Mouse (Mus musculus) CH12.LX (cell line): Measurements from ENCODE around the gene Otx2. TPM values are rescaled to one million over a fixed set of nuclear protein-coding genes. Genes with fewer than 3 reads are reported as not detected.

Experiments
- DNase-seq: peaks from one replicate; pipeline ENCODE4 v3.0.0-alpha.2; 2013; ENCODE audit errors: extremely low read depth
- H3K27ac ChIP-seq: 2 replicates; pipeline ENCODE4 v1.5.1; 2012; ENCODE audit warnings: low read depth, mild to moderate bottlenecking, control low read depth, moderate library complexity; ENCODE audit not compliant: insufficient read depth
- H3K27me3 ChIP-seq: replicated peaks from 2 replicates; pipeline ENCODE3; 2012; ENCODE audit warnings: inconsistent platforms
- H3K36me3 ChIP-seq, 2 experiments: replicated peaks in 1 of 2; 2 replicates each; pipeline versions ENCODE3 to v1.6.1; 2012; ENCODE audit warnings: inconsistent platforms in 1 of 2, low read length in 1 of 2, mild to moderate bottlenecking in 1 of 2, mixed read lengths in 1 of 2, moderate library complexity in 1 of 2; ENCODE audit not compliant: control insufficient read depth in 1 of 2, insufficient read depth in 1 of 2
- H3K4me1 ChIP-seq, 2 experiments: 2 replicates each; pipeline ENCODE4 v1.6.1; 2012; ENCODE audit warnings: inconsistent platforms in 1 of 2, moderate library complexity in 1 of 2; ENCODE audit not compliant: insufficient read depth in 2 of 2, control insufficient read depth in 1 of 2
- H3K4me2 ChIP-seq: 2 replicates; pipeline ENCODE4 v1.6.1; 2012; ENCODE audit warnings: low read depth, mild to moderate bottlenecking, control low read depth; ENCODE audit not compliant: poor library complexity, insufficient read depth, severe bottlenecking
- H3K4me3 ChIP-seq, 3 experiments: fragments of 150-350 bp in 1 of 3; sonication (generic) in 1 of 3; replicated peaks in 1 of 3; 2 replicates each; pipeline versions ENCODE3 to v1.5.1; 2011 to 2012; ENCODE audit warnings: low read depth in 2 of 3, low read length in 2 of 3, mild to moderate bottlenecking in 2 of 3, moderate library complexity in 2 of 3, control low read depth in 1 of 3, improper control_type of control experiment in 1 of 3, inconsistent platforms in 1 of 3, mixed read lengths in 1 of 3; ENCODE audit not compliant: poor library complexity in 1 of 3
- H3K79me2 ChIP-seq: replicated peaks from 2 replicates; pipeline ENCODE4 v1.6.1; 2012; ENCODE audit warnings: mild to moderate bottlenecking, moderate library complexity; ENCODE audit not compliant: control insufficient read depth, poor library complexity, insufficient read depth, severe bottlenecking; ENCODE audit errors: extremely low read depth
- H3K9ac ChIP-seq: 2 replicates; pipeline ENCODE4 v1.6.1; 2012; ENCODE audit warnings: low read depth, mild to moderate bottlenecking, control low read depth, moderate library complexity; ENCODE audit not compliant: insufficient read depth
- H3K9me3 ChIP-seq: replicated peaks from 2 replicates; pipeline ENCODE3; 2012; ENCODE audit warnings: low read length, inconsistent platforms, mixed read lengths
- BHLHE40 ChIP-seq: IDR thresholded peaks from 2 replicates; pipeline ENCODE4 v1.6.1; 2011; ENCODE audit warnings: mild to moderate bottlenecking, low read depth, low read length, improper control_type of control experiment
- CHD1 ChIP-seq: IDR thresholded peaks from 2 replicates; pipeline ENCODE4 v1.6.1; 2012; ENCODE audit warnings: low read depth, low read length, improper control_type of control experiment, inconsistent platforms
- CTCF ChIP-seq, 2 experiments: IDR thresholded peaks in 1 of 2; conservative IDR thresholded peaks in 1 of 2; 2 replicates each; pipeline ENCODE4 v1.5.1; 2011 to 2012; ENCODE audit warnings: low read depth in 2 of 2, low read length in 2 of 2, improper control_type of control experiment in 1 of 2, inconsistent platforms in 1 of 2, mild to moderate bottlenecking in 1 of 2, moderate library complexity in 1 of 2
- E2F4 ChIP-seq: IDR thresholded peaks from 2 replicates; pipeline ENCODE4 v1.6.1; 2011; ENCODE audit warnings: low read depth, low read length, improper control_type of control experiment; ENCODE audit not compliant: insufficient replicate concordance
- ETS1 ChIP-seq: conservative IDR thresholded peaks from 2 replicates; pipeline ENCODE4 v1.6.1; 2012; ENCODE audit warnings: low read depth, mild to moderate bottlenecking, inconsistent platforms, low read length, improper control_type of control experiment, moderate library complexity
- HCFC1 ChIP-seq: IDR thresholded peaks from 2 replicates; pipeline ENCODE4 v1.6.1; 2012; ENCODE audit warnings: low read depth, mild to moderate bottlenecking, inconsistent platforms, low read length, improper control_type of control experiment
- IRF4 ChIP-seq: IDR thresholded peaks from 2 replicates; pipeline ENCODE4 v1.6.1; 2014; ENCODE audit warnings: low read depth, mild to moderate bottlenecking, inconsistent platforms, low read length, improper control_type of control experiment
- JUN ChIP-seq: IDR thresholded peaks from 2 replicates; pipeline ENCODE4 v1.6.1; 2011; ENCODE audit warnings: low read depth, mild to moderate bottlenecking, low read length, improper control_type of control experiment, moderate library complexity; ENCODE audit not compliant: insufficient read depth
- JUND ChIP-seq: conservative IDR thresholded peaks from 2 replicates; pipeline ENCODE4 v1.6.1; 2011; ENCODE audit warnings: low read depth, low read length, improper control_type of control experiment
- MAX ChIP-seq: IDR thresholded peaks from 2 replicates; pipeline ENCODE4 v1.6.1; 2011; ENCODE audit warnings: low read length, improper control_type of control experiment
- MEF2A ChIP-seq: IDR thresholded peaks from 2 replicates; pipeline ENCODE4 v1.6.1; 2014; ENCODE audit warnings: low read depth, mild to moderate bottlenecking, inconsistent platforms, low read length, improper control_type of control experiment, borderline replicate concordance
- MXI1 ChIP-seq: IDR thresholded peaks from 2 replicates; pipeline ENCODE4 v1.6.1; 2011; ENCODE audit warnings: mild to moderate bottlenecking, low read depth, low read length, improper control_type of control experiment
- MYC ChIP-seq: IDR thresholded peaks from 2 replicates; pipeline ENCODE4 v1.6.1; 2011; ENCODE audit warnings: low read depth, mild to moderate bottlenecking, improper control_type of control experiment, low read length
- NELFE ChIP-seq: IDR thresholded peaks from 2 replicates; pipeline ENCODE4 v1.6.1; 2011; ENCODE audit warnings: low read depth, low read length, improper control_type of control experiment
- POLR2A ChIP-seq: IDR thresholded peaks from 2 replicates; pipeline ENCODE4 v1.6.1; 2011; ENCODE audit warnings: low read depth, mild to moderate bottlenecking, improper control_type of control experiment, low read length
- RAD21 ChIP-seq: IDR thresholded peaks from 2 replicates; pipeline ENCODE4 v1.6.1; 2011; ENCODE audit warnings: low read depth, mild to moderate bottlenecking, low read length, improper control_type of control experiment, moderate library complexity
- RCOR1 ChIP-seq: conservative IDR thresholded peaks from 2 replicates; pipeline ENCODE4 v1.6.1; 2012; ENCODE audit warnings: low read depth, mild to moderate bottlenecking, inconsistent platforms, low read length, improper control_type of control experiment
- SMC3 ChIP-seq: IDR thresholded peaks from 2 replicates; pipeline ENCODE4 v1.6.1; 2011; ENCODE audit warnings: low read depth, low read length, improper control_type of control experiment
- UBTF ChIP-seq: IDR thresholded peaks from 2 replicates; pipeline ENCODE4 v1.6.1; 2012; ENCODE audit warnings: low read depth, mild to moderate bottlenecking, inconsistent platforms, low read length, improper control_type of control experiment, moderate library complexity
- ZC3H11A ChIP-seq: IDR thresholded peaks from 2 replicates; pipeline ENCODE4 v1.6.1; 2012; ENCODE audit warnings: low read depth, mild to moderate bottlenecking, inconsistent platforms, low read length, improper control_type of control experiment
- ZKSCAN1 ChIP-seq: IDR thresholded peaks from 2 replicates; pipeline ENCODE4 v1.6.1; 2012; ENCODE audit warnings: low read depth, inconsistent platforms, low read length, improper control_type of control experiment, borderline replicate concordance
- ZMIZ1 ChIP-seq: IDR thresholded peaks from 2 replicates; pipeline ENCODE4 v1.6.1; 2012; ENCODE audit warnings: low read depth, mild to moderate bottlenecking, inconsistent platforms, low read length, improper control_type of control experiment
- dilution Hi-C: fragments of 300-500 bp; cut with MboI; formaldehyde crosslinking; loops from 2 replicates; pipeline ENCODE4 v1.14.3; 2020; ENCODE audit warnings: low sequenced_read_pairs; ENCODE audit not compliant: extremely low pct_unique_long_range_greater_than_20kb, extremely low pct_ligation_motif_present
- in situ Hi-C: fragments of 300-500 bp; cut with MboI; formaldehyde crosslinking; loops from 3 replicates; pipeline ENCODE4 v1.14.3; 2019; ENCODE audit warnings: low sequenced_read_pairs, low pct_ligation_motif_present, low pct_unique_long_range_greater_than_20kb, mixed read lengths
- polyA plus RNA-seq: library from polyadenylated mRNA; unstranded; fragments of >175 nt; gene quantifications from 2 replicates; pipeline ENCODE4 v1.2.1, GENCODE M21; 2012; ENCODE audit warnings: low read depth; ENCODE audit not compliant: insufficient read length
- total RNA-seq, 2 experiments: library from RNA; depleted of rRNA; stranded (reverse); fragments of 300-350 nt in 1 of 2; fragments of >200 nt in 1 of 2; gene quantifications; 2 replicates each; pipeline ENCODE4 v1.2.3; 2012 to 2014

Otx2 gene
- total and polyA plus RNA-seq, 3 experiments = not detected

DNA sequence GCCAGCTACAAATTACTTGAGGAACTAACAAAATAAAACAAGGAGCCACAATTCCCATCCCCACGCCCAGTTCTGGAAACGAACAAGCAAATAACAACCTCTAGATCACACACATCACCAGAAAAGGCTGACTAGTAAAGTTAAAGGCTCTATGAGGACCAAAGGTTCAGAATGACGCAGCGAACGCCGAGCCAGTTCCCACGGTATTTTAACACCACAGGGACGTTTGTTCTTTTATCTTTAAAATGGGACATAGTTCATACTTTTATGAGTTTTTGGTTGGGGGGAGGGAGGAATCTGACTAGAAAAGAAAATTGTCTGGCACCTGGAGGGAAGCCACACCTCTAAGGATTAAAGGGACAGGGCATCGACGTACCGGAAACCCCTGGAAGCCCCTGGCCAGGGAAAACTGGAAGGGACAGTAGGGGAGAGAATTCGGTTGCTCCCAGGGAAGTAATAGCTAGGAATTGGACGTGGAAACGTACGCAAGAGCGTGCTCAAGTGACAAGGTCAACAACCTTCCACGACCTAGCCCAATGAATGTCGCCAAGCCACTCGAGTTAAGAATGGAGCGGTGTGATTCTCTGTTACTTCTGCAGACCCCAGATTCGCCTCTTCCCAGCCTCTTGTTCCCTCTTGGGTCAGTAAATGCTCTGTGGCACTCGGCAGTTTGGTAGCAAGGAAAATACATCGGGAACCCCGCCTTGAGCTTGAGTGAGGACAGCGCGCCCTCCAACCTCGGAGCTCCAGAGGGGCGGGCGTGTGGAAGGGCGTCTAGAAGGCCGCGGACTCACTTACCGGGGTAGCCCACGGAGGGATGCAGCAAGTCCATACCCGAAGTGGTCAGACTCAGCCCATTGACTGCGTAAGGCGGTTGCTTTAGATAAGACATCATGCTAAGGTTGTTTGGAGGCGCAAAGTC is 11.7 kb downstream of the Otx2 start:
- H3K36me3 ChIP-seq = no peaks in the 10 kb centered on the region
- no peak overlapping the region for H3K4me2 ChIP-seq
- dilution Hi-C loops (no loop called here), in situ Hi-C loops (no loop called here)
- DNase-seq = no peak
- H3K79me2 ChIP-seq = no peaks in the 10 kb centered on the region
- H3K27ac ChIP-seq = no peak overlapping the region
- no peak overlapping the region for H3K9ac ChIP-seq
- TF ChIP-seq CTCF (conservative IDR thresholded peaks at IDR 0.05 in 1 of 2, IDR thresholded peaks at IDR 0.05 in 1 of 2; ENCODE audit: low read depth in 2 of 2, low read length in 2 of 2) (no peak), RCOR1 (no peak), BHLHE40 (no peak), E2F4 (no peak), ZMIZ1 (no peak), CHD1 (no peak), UBTF (no peak), HCFC1 (no peak), IRF4 (no peak), MAX (no peak), MYC (no peak), JUN (no peak), ETS1 (no peak), SMC3 (no peak)
- H3K9me3 ChIP-seq = no peaks in the 10 kb centered on the region
- H3K4me3 ChIP-seq = no peak overlapping the region
- H3K27me3 ChIP-seq = no peaks in the 10 kb centered on the region
- no peaks in the 10 kb centered on the region for H3K4me1 ChIP-seq

DNA sequence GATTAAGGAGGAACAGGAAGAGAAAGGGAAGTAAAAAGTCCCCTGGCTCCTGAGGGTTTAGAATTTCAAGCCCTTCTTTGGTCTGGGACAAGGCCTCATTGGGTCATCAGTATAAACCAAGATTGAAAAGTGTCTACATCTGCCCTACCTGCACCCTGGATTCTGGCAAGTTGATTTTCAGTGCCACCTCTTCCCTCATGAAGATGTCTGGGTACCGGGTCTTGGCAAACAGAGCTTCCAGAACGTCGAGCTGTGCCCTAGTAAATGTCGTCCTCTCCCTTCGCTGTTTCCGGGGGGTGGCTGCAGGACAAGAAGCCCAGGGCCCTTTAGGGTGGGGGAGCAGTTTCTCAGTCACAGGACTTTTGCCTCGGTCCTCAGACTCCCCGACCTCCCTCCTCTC is 12.5 kb downstream of the Otx2 start:
- DNase-seq = no peak
- H3K4me2 ChIP-seq = no peak overlapping the region
- in situ Hi-C loops (no loop called here), dilution Hi-C loops (no loop called here)
- H3K79me2 ChIP-seq = no peaks in the 10 kb centered on the region
- H3K9ac ChIP-seq = no peak overlapping the region
- H3K27me3 ChIP-seq = no peaks in the 10 kb centered on the region
- no peak overlapping the region for H3K4me3 ChIP-seq
- no peak for TF ChIP-seq POLR2A
- TF ChIP-seq ZKSCAN1 = no peak
- TF ChIP-seq CTCF (conservative IDR thresholded peaks at IDR 0.05 in 1 of 2, IDR thresholded peaks at IDR 0.05 in 1 of 2; ENCODE audit: low read depth in 2 of 2, low read length in 2 of 2) = no peak
- no peak for TF ChIP-seq MXI1
- TF ChIP-seq RAD21 = no peak
- no peak for TF ChIP-seq JUND
- no peak for TF ChIP-seq ZC3H11A
- no peak for TF ChIP-seq MEF2A
- TF ChIP-seq NELFE = no peak
- H3K27ac ChIP-seq = no peak overlapping the region
- H3K36me3 ChIP-seq = no peaks in the 10 kb centered on the region
- H3K9me3 ChIP-seq = no peaks in the 10 kb centered on the region
- no peaks in the 10 kb centered on the region for H3K4me1 ChIP-seq
